Mouse (Mus musculus): ENCODE measurements at regions not wholly inside any gene's neighbourhood (a gene's known extent, or its start where the extent isn't known, plus 50 kb on each side); places are given as distances from the start of the nearest gene placed in this dataset.

GRCm38 (mm10) chr13:101092743-101093131, 259.5 kb upstream of the Slc30a5 start:
- Histone ChIP-seq H3K9me3 (no peaks in the 10 kb centered on the region), H3K4me3 (replicated peaks) (no peak overlapping the region), H3K9ac (no peak overlapping the region), H3K27ac (no peak overlapping the region), H3K36me3 (replicated peaks) (no peaks in the 10 kb centered on the region), H3K27me3 (no peaks in the 10 kb centered on the region), H3K4me2 (no peak overlapping the region), H3K4me1 (no peaks in the 10 kb centered on the region)
- ATAC-seq (ENCODE audit: low FRiP score) = no peak
- 90% methylated on average over 10 of the region's 10 CpGs for WGBS

- Histone ChIP-seq H3K9me3 (no peaks in the 10 kb centered on the region), H3K27me3 (no peaks in the 10 kb centered on the region), H3K36me3 (replicated peaks) (no peaks in the 10 kb centered on the region), H3K4me2 (no peak overlapping the region), H3K4me3 (replicated peaks) (no peak overlapping the region), H3K27ac (no peak overlapping the region), H3K4me1 (no peaks in the 10 kb centered on the region), H3K9ac (no peak overlapping the region)
- WGBS = 72% methylated on average over 18 of the region's 18 CpGs
- peak; percentile 64; the same call in 1 of the 2 replicates for ATAC-seq (ENCODE audit: low FRiP score)
These were observed 259.0 kb upstream of the Slc30a5 start for GRCm38 (mm10) chr13:101092033-101092742.

GRCm38 (mm10) chr13:101085182-101085581, 252.0 kb upstream of the Slc30a5 start:
- no peak overlapping the region for H3K9ac ChIP-seq
- H3K36me3 ChIP-seq (replicated peaks) = no peaks in the 10 kb centered on the region
- no peak overlapping the region for H3K4me3 ChIP-seq (replicated peaks)
- H3K27ac ChIP-seq = no peak overlapping the region
- no peak overlapping the region for H3K4me2 ChIP-seq
- ATAC-seq (ENCODE audit: low FRiP score) = no peak
- no peaks in the 10 kb centered on the region for H3K4me1 ChIP-seq
- H3K9me3 ChIP-seq = no peaks in the 10 kb centered on the region
- no peaks in the 10 kb centered on the region for H3K27me3 ChIP-seq

- Histone ChIP-seq H3K27me3 (no peaks in the 10 kb centered on the region), H3K4me1 (no peaks in the 10 kb centered on the region), H3K27ac (no peak overlapping the region), H3K9ac (no peak overlapping the region), H3K4me3 (replicated peaks) (no peak overlapping the region), H3K36me3 (replicated peaks) (no peaks in the 10 kb centered on the region), H3K4me2 (no peak overlapping the region), H3K9me3 (no peaks in the 10 kb centered on the region)
- ATAC-seq (ENCODE audit: low FRiP score) = no peak
- WGBS = 93% methylated on average over 5 of the region's 5 CpGs
These were observed 251.0 kb upstream of the Slc30a5 start for GRCm38 (mm10) chr13:101084193-101084592.

GRCm38 (mm10) chr13:101083416-101083815, 250.2 kb upstream of the Slc30a5 start:
- Histone ChIP-seq H3K9ac (no peak overlapping the region), H3K4me2 (no peak overlapping the region), H3K4me3 (replicated peaks) (no peak overlapping the region), H3K27ac (no peak overlapping the region), H3K27me3 (no peaks in the 10 kb centered on the region), H3K4me1 (no peaks in the 10 kb centered on the region), H3K9me3 (no peaks in the 10 kb centered on the region), H3K36me3 (replicated peaks) (no peaks in the 10 kb centered on the region)
- no peak for ATAC-seq (ENCODE audit: low FRiP score)
- 83% methylated on average over 1 of the region's 1 CpGs for WGBS

- Histone ChIP-seq H3K4me3 (replicated peaks) (no peak overlapping the region), H3K36me3 (replicated peaks) (no peaks in the 10 kb centered on the region), H3K27me3 (no peaks in the 10 kb centered on the region), H3K4me1 (no peaks in the 10 kb centered on the region), H3K9ac (no peak overlapping the region), H3K9me3 (no peaks in the 10 kb centered on the region), H3K4me2 (no peak overlapping the region), H3K27ac (no peak overlapping the region)
- WGBS = 70% methylated on average over 6 of the region's 6 CpGs
- ATAC-seq (ENCODE audit: low FRiP score) = no peak
These were observed 235.3 kb upstream of the Slc30a5 start for GRCm38 (mm10) chr13:101068489-101068888.

GRCm38 (mm10) chr13:101062582-101062981, 229.4 kb upstream of the Slc30a5 start:
- WGBS = 42% methylated on average over 8 of the region's 8 CpGs
- ATAC-seq (ENCODE audit: low FRiP score) = 0 out of 2 replicates have a peak, but pooled peaks have one; percentile 36
- no peak overlapping the region for H3K9ac ChIP-seq
- H3K4me1 ChIP-seq = peaks cover 9% of the 10 kb centered on the region
- no peaks in the 10 kb centered on the region for H3K36me3 ChIP-seq (replicated peaks)
- H3K4me3 ChIP-seq (replicated peaks) = no peak overlapping the region
- H3K27ac ChIP-seq = no peak overlapping the region
- H3K27me3 ChIP-seq = no peaks in the 10 kb centered on the region
- no peaks in the 10 kb centered on the region for H3K9me3 ChIP-seq
- no peak overlapping the region for H3K4me2 ChIP-seq

- H3K36me3 ChIP-seq (replicated peaks) = no peaks in the 10 kb centered on the region
- ATAC-seq (ENCODE audit: low FRiP score) = no peak
- WGBS = 71% methylated on average over 15 of the region's 15 CpGs
These were observed 228.3 kb upstream of the Slc30a5 start for GRCm38 (mm10) chr13:101061233-101062144.

GRCm38 (mm10) chr13:101049511-101049910, 216.3 kb upstream of the Slc30a5 start:
- H3K9ac ChIP-seq = no peak overlapping the region
- no peak overlapping the region for H3K4me2 ChIP-seq
- H3K36me3 ChIP-seq (replicated peaks) = no peaks in the 10 kb centered on the region
- no peaks in the 10 kb centered on the region for H3K9me3 ChIP-seq
- WGBS = 88% methylated on average over 1 of the region's 1 CpGs
- H3K27ac ChIP-seq = no peak overlapping the region
- H3K4me1 ChIP-seq = no peaks in the 10 kb centered on the region
- ATAC-seq (ENCODE audit: low FRiP score) = no peak
- no peaks in the 10 kb centered on the region for H3K27me3 ChIP-seq
- no peak overlapping the region for H3K4me3 ChIP-seq (replicated peaks)

More at GRCm38 (mm10) chr13:101061233-101062144, 228.3 kb upstream of the Slc30a5 start:
- H3K9me3 ChIP-seq = no peaks in the 10 kb centered on the region
- no peak overlapping the region for H3K4me2 ChIP-seq
- H3K4me1 ChIP-seq = peaks cover 9% of the 10 kb centered on the region
- no peak overlapping the region for H3K27ac ChIP-seq
- H3K9ac ChIP-seq = no peak overlapping the region
- no peaks in the 10 kb centered on the region for H3K27me3 ChIP-seq
- no peak overlapping the region for H3K4me3 ChIP-seq (replicated peaks)

GRCm38 (mm10) chr13:101032594-101032993, 199.4 kb upstream of the Slc30a5 start:
- no peaks in the 10 kb centered on the region for H3K4me1 ChIP-seq
- H3K4me2 ChIP-seq = no peak overlapping the region
- H3K9ac ChIP-seq = no peak overlapping the region
- no peak for ATAC-seq (ENCODE audit: low FRiP score)
- H3K4me3 ChIP-seq (replicated peaks) = no peak overlapping the region
- no peaks in the 10 kb centered on the region for H3K9me3 ChIP-seq
- H3K27me3 ChIP-seq = no peaks in the 10 kb centered on the region
- H3K36me3 ChIP-seq (replicated peaks) = no peaks in the 10 kb centered on the region
- no peak overlapping the region for H3K27ac ChIP-seq
- 77% methylated on average over 1 of the region's 1 CpGs for WGBS

GRCm38 (mm10) chr13:101026043-101026442, 192.8 kb upstream of the Slc30a5 start:
- Histone ChIP-seq H3K27me3 (no peaks in the 10 kb centered on the region), H3K4me1 (no peaks in the 10 kb centered on the region), H3K9ac (no peak overlapping the region), H3K4me3 (replicated peaks) (no peak overlapping the region), H3K4me2 (no peak overlapping the region), H3K27ac (no peak overlapping the region), H3K36me3 (replicated peaks) (no peaks in the 10 kb centered on the region), H3K9me3 (0 out of 2 replicates have a peak, but pooled peaks cover under 1% of the 10 kb centered on the region)
- no peak for ATAC-seq (ENCODE audit: low FRiP score)

GRCm38 (mm10) chr13:101025488-101025887, 192.3 kb upstream of the Slc30a5 start:
- H3K9me3 ChIP-seq = 0 out of 2 replicates have a peak, but pooled peaks cover 4% of the 10 kb centered on the region
- no peak overlapping the region for H3K4me3 ChIP-seq (replicated peaks)
- H3K27ac ChIP-seq = no peak overlapping the region
- ATAC-seq (ENCODE audit: low FRiP score) = no peak
- H3K27me3 ChIP-seq = no peaks in the 10 kb centered on the region
- 87% methylated on average over 2 of the region's 2 CpGs for WGBS
- no peak overlapping the region for H3K9ac ChIP-seq
- H3K36me3 ChIP-seq (replicated peaks) = no peaks in the 10 kb centered on the region
- no peaks in the 10 kb centered on the region for H3K4me1 ChIP-seq
- no peak overlapping the region for H3K4me2 ChIP-seq

Measured in forebrain, embryonic 12.5 days (tissue).